Mouse (Mus musculus) embryonic facial prominence, embryonic 12.5 days (tissue): ENCODE results near the gene Msmo1. TPM values are rescaled to one million over a fixed set of nuclear protein-coding genes. Genes with fewer than 3 reads are reported as not detected.

Experiments used
- ATAC-seq: fragments of 200-750 bp; cut with Nextera tagmentation; 2 replicates; pipeline ENCODE4 v1.8.0; 2017; ENCODE audit not compliant: insufficient number of reproducible peaks, insufficient read depth, low FRiP score, low TSS enrichment
- H3K27ac ChIP-seq: fragments of 300-500 bp; sonication (generic); 2 replicates; pipeline ENCODE4 v1.5.1; 2016; ENCODE audit warnings: mild to moderate bottlenecking
- H3K27me3 ChIP-seq: fragments of 300-500 bp; sonication (generic); 2 replicates; pipeline ENCODE4 v1.6.1; 2016; ENCODE audit warnings: mild to moderate bottlenecking, moderate library complexity
- H3K36me3 ChIP-seq: fragments of 300-500 bp; sonication (generic); 2 replicates; pipeline ENCODE4 v1.6.1; 2016; ENCODE audit warnings: mild to moderate bottlenecking
- H3K4me1 ChIP-seq: fragments of 300-500 bp; sonication (generic); 2 replicates; pipeline ENCODE4 v1.6.1; 2016
- H3K4me2 ChIP-seq: fragments of 300-500 bp; sonication (generic); replicated peaks from 2 replicates; pipeline ENCODE4 v1.6.1; 2016; ENCODE audit warnings: mild to moderate bottlenecking, moderate library complexity
- H3K4me3 ChIP-seq: fragments of 300-500 bp; sonication (generic); 2 replicates; pipeline ENCODE4 v1.5.1; 2016; ENCODE audit warnings: mild to moderate bottlenecking
- H3K9ac ChIP-seq: fragments of 300-500 bp; sonication (generic); 2 replicates; pipeline ENCODE4 v1.6.1; 2016; ENCODE audit warnings: mild to moderate bottlenecking, moderate library complexity
- H3K9me3 ChIP-seq: fragments of 300-500 bp; sonication (generic); 2 replicates; pipeline ENCODE4 v1.6.1; 2016; ENCODE audit warnings: mild to moderate bottlenecking, moderate library complexity
- WGBS: fragments of 180-500 bp; shearing (Covaris S2); methylation state at CpG from one replicate; pipeline ENCODE4 v1.1.7; 2016; 5-methylcytosine and 5-hydroxymethylcytosine counted together
- polyA plus RNA-seq: library from polyadenylated mRNA; unstranded; fragments of >200 nt; fragmentation: Nextera tagmentation; extraction: Ambion mirVana; gene quantifications from 2 replicates; pipeline ENCODE4 v1.2.1, GENCODE M21; 2016

The Msmo1 gene
- 96.3 and 121 TPM in 2 replicates for polyA plus RNA-seq

GRCm38 (mm10) chr8:64733271-64733943, at the start of gene Msmo1:
Gene Msmo1, minus strand, starts transcription at chr8:64733792.
- peak; percentile 100 for ATAC-seq
- H3K4me3 ChIP-seq = peak within 1 kb of the TSS; percentile 80
- peak within 1 kb of the TSS; percentile 65 for H3K27ac ChIP-seq
- under 1% methylated on average over 60 of the region's 60 CpGs for WGBS
- no peaks in the 10 kb centered on the region for H3K27me3 ChIP-seq
- peak within 1 kb of the TSS; percentile 66 for H3K4me2 ChIP-seq
- peaks cover 12% of the 10 kb centered on the region; the same call in 1 of the 2 replicates for H3K4me1 ChIP-seq
- H3K9me3 ChIP-seq = no peaks in the 10 kb centered on the region
- H3K9ac ChIP-seq = peak within 1 kb of the TSS; percentile 59
- peaks cover 16% of the 10 kb centered on the region for H3K36me3 ChIP-seq

- WGBS = 81% methylated on average over 6 of the region's 6 CpGs
- ATAC-seq = no peak
Observed at GRCm38 (mm10) chr8:64781947-64782346, 48.4 kb upstream of the Msmo1 start.

DNA sequence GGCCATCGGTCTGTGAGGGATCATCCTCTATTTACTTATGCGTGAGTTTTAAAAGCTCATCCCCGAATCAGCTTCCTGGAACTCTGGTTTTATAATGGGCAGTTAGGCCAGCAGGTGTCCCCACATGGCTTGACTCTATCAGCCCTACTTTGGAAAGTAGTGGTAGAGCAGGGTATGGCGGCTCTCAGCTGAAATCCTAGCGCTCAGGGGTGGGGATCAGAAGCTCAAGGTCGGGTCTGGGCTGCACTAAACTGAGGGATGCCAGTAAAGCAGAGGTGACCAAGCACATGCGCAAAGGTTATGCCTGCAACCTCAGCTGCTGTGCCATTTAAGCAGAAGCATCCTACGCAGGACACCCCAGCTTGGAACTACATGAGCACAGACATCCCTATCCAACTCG, 44.3 kb upstream of the Msmo1 start:
- Histone ChIP-seq H3K27ac (no peak overlapping the region), H3K4me3 (no peak overlapping the region), H3K4me1 (no peaks in the 10 kb centered on the region), H3K9ac (no peak overlapping the region), H3K9me3 (no peaks in the 10 kb centered on the region), H3K36me3 (peaks cover 7% of the 10 kb centered on the region; the same call in 1 of the 2 replicates), H3K4me2 (no peak overlapping the region), H3K27me3 (no peaks in the 10 kb centered on the region)
- no peak for ATAC-seq
- WGBS = 76% methylated on average over 9 of the region's 9 CpGs

More at GRCm38 (mm10) chr8:64781947-64782346, 48.4 kb upstream of the Msmo1 start:
- peaks cover 7% of the 10 kb centered on the region; the same call in 1 of the 2 replicates for H3K36me3 ChIP-seq
- no peaks in the 10 kb centered on the region for H3K9me3 ChIP-seq
- H3K4me3 ChIP-seq = no peak overlapping the region
- H3K27ac ChIP-seq = no peak overlapping the region
- H3K27me3 ChIP-seq = no peaks in the 10 kb centered on the region
- H3K9ac ChIP-seq = no peak overlapping the region
- no peak overlapping the region for H3K4me2 ChIP-seq
- no peaks in the 10 kb centered on the region for H3K4me1 ChIP-seq

- ATAC-seq = no peak
- Histone ChIP-seq H3K4me3 (no peak overlapping the region), H3K36me3 (peaks cover 7% of the 10 kb centered on the region; the same call in 1 of the 2 replicates), H3K4me1 (no peaks in the 10 kb centered on the region), H3K9me3 (no peaks in the 10 kb centered on the region), H3K4me2 (no peak overlapping the region), H3K27ac (no peak overlapping the region), H3K27me3 (no peaks in the 10 kb centered on the region), H3K9ac (no peak overlapping the region)
- 93% methylated on average over 6 of the region's 6 CpGs for WGBS
Observed at GRCm38 (mm10) chr8:64774136-64774535, 40.5 kb upstream of the Msmo1 start.

- Histone ChIP-seq H3K27ac (no peak overlapping the region), H3K4me1 (no peaks in the 10 kb centered on the region), H3K4me2 (no peak overlapping the region), H3K9me3 (no peaks in the 10 kb centered on the region), H3K36me3 (no peaks in the 10 kb centered on the region), H3K9ac (no peak overlapping the region), H3K27me3 (no peaks in the 10 kb centered on the region), H3K4me3 (no peak overlapping the region)
- WGBS = 85% methylated on average over 7 of the region's 7 CpGs
- ATAC-seq = no peak
Observed at GRCm38 (mm10) chr8:64770814-64771213, 37.2 kb upstream of the Msmo1 start.

- no peaks in the 10 kb centered on the region for H3K9me3 ChIP-seq
- no peaks in the 10 kb centered on the region for H3K36me3 ChIP-seq
- no peaks in the 10 kb centered on the region for H3K4me1 ChIP-seq
- no peaks in the 10 kb centered on the region for H3K27me3 ChIP-seq
- no peak overlapping the region for H3K9ac ChIP-seq
- no peak for ATAC-seq
- no peak overlapping the region for H3K27ac ChIP-seq
- 83% methylated on average over 7 of the region's 7 CpGs for WGBS
- H3K4me2 ChIP-seq = no peak overlapping the region
- no peak overlapping the region for H3K4me3 ChIP-seq
Observed at GRCm38 (mm10) chr8:64769586-64769985, 36.0 kb upstream of the Msmo1 start.

GRCm38 (mm10) chr8:64768645-64769044, 35.1 kb upstream of the Msmo1 start:
- Histone ChIP-seq H3K27ac (no peak overlapping the region), H3K9me3 (no peaks in the 10 kb centered on the region), H3K4me1 (no peaks in the 10 kb centered on the region), H3K27me3 (no peaks in the 10 kb centered on the region), H3K4me2 (no peak overlapping the region), H3K4me3 (no peak overlapping the region), H3K9ac (no peak overlapping the region), H3K36me3 (no peaks in the 10 kb centered on the region)
- 88% methylated on average over 7 of the region's 9 CpGs for WGBS
- no peak for ATAC-seq

GRCm38 (mm10) chr8:64767047-64767446, 33.5 kb upstream of the Msmo1 start:
- no peak overlapping the region for H3K27ac ChIP-seq
- WGBS = 93% methylated on average over 9 of the region's 9 CpGs
- no peak overlapping the region for H3K4me3 ChIP-seq
- ATAC-seq = no peak
- H3K27me3 ChIP-seq = no peaks in the 10 kb centered on the region
- no peak overlapping the region for H3K4me2 ChIP-seq
- H3K9me3 ChIP-seq = no peaks in the 10 kb centered on the region
- no peak overlapping the region for H3K9ac ChIP-seq
- H3K4me1 ChIP-seq = no peaks in the 10 kb centered on the region
- no peaks in the 10 kb centered on the region for H3K36me3 ChIP-seq

GRCm38 (mm10) chr8:64764075-64764474, 30.5 kb upstream of the Msmo1 start:
- no peak overlapping the region for H3K9ac ChIP-seq
- H3K27me3 ChIP-seq = no peaks in the 10 kb centered on the region
- H3K27ac ChIP-seq = no peak overlapping the region
- H3K4me3 ChIP-seq = no peak overlapping the region
- H3K36me3 ChIP-seq = no peaks in the 10 kb centered on the region
- 83% methylated on average over 9 of the region's 9 CpGs for WGBS
- H3K4me2 ChIP-seq = no peak overlapping the region
- no peak for ATAC-seq
- H3K9me3 ChIP-seq = no peaks in the 10 kb centered on the region
- H3K4me1 ChIP-seq = no peaks in the 10 kb centered on the region

DNA sequence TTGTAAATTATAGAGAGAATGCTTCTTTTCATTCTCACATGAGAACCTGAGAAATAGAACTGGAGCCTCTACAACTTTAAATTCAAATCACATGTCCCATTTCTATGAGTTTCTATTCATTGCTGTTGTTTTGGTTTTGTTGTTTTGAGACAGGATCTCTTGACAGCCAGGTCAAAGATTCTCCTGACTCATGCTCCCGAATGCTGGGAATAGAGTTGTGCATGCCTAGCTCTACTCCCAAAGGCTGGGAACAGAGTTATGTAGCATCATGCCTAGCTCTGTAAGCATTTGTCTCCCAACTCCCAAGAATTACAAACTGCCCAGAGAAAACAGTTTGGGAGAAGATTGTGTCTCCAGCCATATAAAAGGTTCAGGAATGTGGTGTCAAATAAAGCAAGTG, 29.2 kb upstream of the Msmo1 start:
- no peaks in the 10 kb centered on the region for H3K4me1 ChIP-seq
- H3K4me3 ChIP-seq = no peak overlapping the region
- no peaks in the 10 kb centered on the region for H3K27me3 ChIP-seq
- no peak overlapping the region for H3K4me2 ChIP-seq
- no peak overlapping the region for H3K9ac ChIP-seq
- WGBS = 96% methylated on average over 1 of the region's 1 CpGs
- no peak for ATAC-seq
- no peak overlapping the region for H3K27ac ChIP-seq
- H3K36me3 ChIP-seq = peaks cover 6% of the 10 kb centered on the region; the same call in 1 of the 2 replicates
- H3K9me3 ChIP-seq = no peaks in the 10 kb centered on the region

DNA sequence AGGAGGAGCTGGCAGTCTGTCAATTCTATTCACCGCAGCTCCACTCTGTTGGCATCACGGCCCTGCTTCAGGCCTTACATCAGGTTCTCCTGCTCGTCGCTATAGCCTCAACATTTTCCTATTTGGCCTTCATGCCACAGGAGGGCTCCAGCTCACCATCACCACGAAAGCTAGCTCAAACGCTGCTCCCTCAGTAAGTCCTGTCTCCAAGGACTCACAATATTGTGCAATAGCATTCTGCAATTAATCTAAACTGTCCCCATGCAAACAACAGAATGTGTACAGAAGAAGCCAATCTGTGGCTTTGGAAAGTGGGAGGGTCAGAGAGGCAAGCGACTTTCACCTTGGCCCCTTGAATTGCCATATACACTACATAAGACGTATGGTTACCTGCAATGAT, 27.8 kb upstream of the Msmo1 start:
- H3K4me1 ChIP-seq = no peaks in the 10 kb centered on the region
- no peak for ATAC-seq
- H3K36me3 ChIP-seq = peaks cover 7% of the 10 kb centered on the region; the same call in 1 of the 2 replicates
- no peaks in the 10 kb centered on the region for H3K9me3 ChIP-seq
- no peaks in the 10 kb centered on the region for H3K27me3 ChIP-seq
- H3K4me2 ChIP-seq = no peak overlapping the region
- WGBS = 86% methylated on average over 8 of the region's 8 CpGs
- no peak overlapping the region for H3K9ac ChIP-seq
- no peak overlapping the region for H3K4me3 ChIP-seq
- H3K27ac ChIP-seq = no peak overlapping the region

GRCm38 (mm10) chr8:64757956-64758355, 24.4 kb upstream of the Msmo1 start:
- no peak overlapping the region for H3K4me3 ChIP-seq
- no peaks in the 10 kb centered on the region for H3K4me1 ChIP-seq
- no peak for ATAC-seq
- 94% methylated on average over 15 of the region's 15 CpGs for WGBS
- H3K27ac ChIP-seq = no peak overlapping the region
- no peaks in the 10 kb centered on the region for H3K27me3 ChIP-seq
- H3K9ac ChIP-seq = no peak overlapping the region
- no peaks in the 10 kb centered on the region for H3K9me3 ChIP-seq
- peaks cover 8% of the 10 kb centered on the region for H3K36me3 ChIP-seq
- H3K4me2 ChIP-seq = no peak overlapping the region
